Mouse (Mus musculus) layer of hippocampus, adult 9-10 months (tissue): Measurements from ENCODE around the gene Akap2.

ENCODE experiments used
- DNase-seq: peaks from one replicate; pipeline ENCODE4 v3.0.0; 2022; ENCODE audit warnings: low spot score

The Akap2 gene

GRCm38 (mm10) chr4:57701576-57701975, 15.9 kb upstream of the Akap2 start:
- DNase-seq = no peak

GRCm38 (mm10) chr4:57703574-57704470, 13.6 kb upstream of the Akap2 start:
- no peak for DNase-seq

- DNase-seq = no peak
These were observed 12.9 kb upstream of the Akap2 start for GRCm38 (mm10) chr4:57704575-57704974.

GRCm38 (mm10) chr4:57715849-57716248, 1.6 kb upstream of the Akap2 start:
- no peak for DNase-seq

- DNase-seq = no peak
These were observed 722 bp upstream of the Akap2 start for GRCm38 (mm10) chr4:57716735-57717134.

DNA sequence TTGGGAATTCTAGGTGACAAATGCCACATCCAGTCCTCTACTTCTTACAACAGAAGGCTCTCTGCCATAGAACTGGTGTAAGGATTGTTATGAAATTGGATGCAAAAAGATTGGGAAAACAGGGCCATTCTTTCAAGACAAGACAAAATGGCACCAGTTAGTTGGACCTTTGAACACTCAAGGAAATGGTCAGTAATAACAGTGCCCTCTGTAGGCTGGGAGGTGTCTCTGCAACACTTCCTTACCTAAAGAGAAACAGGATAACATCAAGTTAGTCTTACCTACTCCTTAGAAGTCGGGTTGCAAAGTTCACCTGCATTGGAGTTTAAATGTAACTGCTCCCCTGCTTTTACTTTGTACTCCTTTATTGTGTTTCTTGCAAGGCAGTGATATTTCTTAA, 1.9 kb downstream of the Akap2 start:
- DNase-seq = no peak

DNA sequence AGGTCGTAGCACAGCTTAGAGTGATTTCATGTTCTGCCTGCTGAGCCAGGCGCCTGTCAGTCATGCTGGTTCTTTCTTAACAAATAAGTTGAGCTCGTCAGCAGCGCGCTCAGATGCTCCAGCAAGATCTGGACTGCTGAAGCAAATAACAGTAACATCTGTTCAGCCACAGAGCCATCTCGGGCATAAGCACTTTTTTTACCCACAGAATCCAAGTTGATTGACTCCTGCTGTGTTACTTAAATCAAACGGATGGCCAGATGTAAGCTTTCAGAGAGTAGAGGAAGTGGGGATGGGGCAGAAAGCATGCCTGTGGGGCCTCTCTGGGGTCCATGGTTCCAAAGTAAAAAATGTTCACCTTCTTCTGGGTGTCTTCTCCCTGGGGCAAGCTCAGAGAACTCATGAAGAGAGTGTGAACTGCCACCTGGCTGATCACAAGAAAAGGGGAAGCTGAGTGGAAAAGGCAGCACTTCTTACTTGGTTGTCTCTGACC, 3.5 kb downstream of the Akap2 start:
- no peak for DNase-seq

GRCm38 (mm10) chr4:57722296-57722695, 4.8 kb downstream of the Akap2 start:
- DNase-seq = no peak

- no peak for DNase-seq
These were observed 6.2 kb downstream of the Akap2 start for GRCm38 (mm10) chr4:57723659-57724058.

DNA sequence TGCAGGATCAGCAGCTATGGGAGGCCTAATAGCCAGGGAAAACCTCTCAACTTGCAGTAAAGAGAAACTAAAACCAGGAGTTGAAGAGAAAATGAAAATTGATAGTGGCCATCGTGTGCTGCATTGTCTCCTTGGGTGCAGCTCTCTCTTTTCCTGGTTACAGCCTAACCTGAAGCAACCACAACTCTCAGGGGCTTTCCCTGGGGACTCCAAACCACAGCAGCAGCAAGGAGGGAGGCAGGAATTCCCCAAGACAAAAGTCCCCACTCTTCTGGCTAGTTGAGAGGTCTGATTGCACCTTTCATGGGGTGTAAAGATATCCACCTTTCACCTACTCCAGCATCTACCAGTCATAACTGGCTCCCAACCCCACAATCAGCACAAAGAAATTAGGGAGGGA, 8.1 kb downstream of the Akap2 start:
- DNase-seq = no peak

GRCm38 (mm10) chr4:57728611-57729183, 11.2 kb downstream of the Akap2 start:
- no peak for DNase-seq

- DNase-seq = no peak
These were observed 12.6 kb downstream of the Akap2 start for GRCm38 (mm10) chr4:57730047-57730446.

DNA sequence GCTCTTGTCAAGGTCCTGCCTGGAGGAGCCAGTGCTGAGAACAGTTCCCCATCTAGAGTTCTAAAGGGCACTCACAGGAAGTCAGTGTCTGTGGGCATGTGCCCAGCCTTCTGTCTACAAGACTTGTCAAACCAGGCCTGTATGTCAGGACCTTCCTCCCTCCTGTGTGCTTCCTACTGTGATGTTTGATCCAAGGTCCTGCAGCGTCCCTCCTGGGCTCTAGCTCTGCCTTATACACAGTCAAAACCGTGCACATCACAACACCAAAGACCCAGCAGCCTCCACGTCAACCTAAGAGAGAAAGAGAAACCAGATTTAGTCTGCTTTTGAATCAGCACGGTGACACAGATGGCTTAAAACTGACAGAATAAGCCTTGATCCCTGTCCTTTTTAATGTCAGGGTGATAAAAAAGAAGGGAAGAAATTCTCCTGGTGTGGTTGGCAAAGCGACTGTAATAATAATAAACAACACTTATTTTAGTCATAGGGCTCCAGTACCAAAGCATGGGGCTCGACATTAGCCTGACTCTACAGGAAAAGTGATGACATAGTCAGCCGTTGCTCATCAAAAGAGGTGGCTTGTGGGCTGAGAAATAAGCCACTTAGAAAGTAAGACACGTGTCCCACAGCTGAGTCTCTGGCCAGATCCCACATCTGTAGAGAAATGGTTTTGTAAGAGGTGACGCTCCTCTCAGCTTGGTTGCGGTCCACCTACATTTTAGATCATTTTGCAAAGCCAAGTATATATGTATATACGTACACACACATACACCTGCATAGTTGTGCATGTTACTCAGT, 13.5 kb downstream of the Akap2 start:
- no peak for DNase-seq

GRCm38 (mm10) chr4:57732351-57732750, 14.9 kb downstream of the Akap2 start:
- no peak for DNase-seq

DNA sequence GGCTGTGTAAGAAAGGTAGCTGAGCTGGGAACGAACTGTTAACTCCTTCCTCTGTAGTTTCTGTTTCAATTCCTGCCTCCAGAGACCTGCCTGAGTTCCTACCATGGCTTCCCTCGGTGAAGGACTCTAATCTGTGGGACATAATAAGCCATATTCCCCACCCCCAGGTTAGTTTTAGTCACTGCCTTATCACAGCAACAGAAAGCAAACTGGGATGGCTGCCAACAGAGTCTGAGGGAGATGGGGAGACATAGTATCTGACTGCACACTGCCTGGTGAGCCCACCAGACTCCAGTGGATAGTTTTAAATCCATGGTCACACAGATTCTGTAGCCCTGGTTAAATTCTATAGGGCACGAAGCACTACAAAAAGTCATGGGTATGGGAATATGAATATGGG, 16.0 kb downstream of the Akap2 start:
- no peak for DNase-seq

DNA sequence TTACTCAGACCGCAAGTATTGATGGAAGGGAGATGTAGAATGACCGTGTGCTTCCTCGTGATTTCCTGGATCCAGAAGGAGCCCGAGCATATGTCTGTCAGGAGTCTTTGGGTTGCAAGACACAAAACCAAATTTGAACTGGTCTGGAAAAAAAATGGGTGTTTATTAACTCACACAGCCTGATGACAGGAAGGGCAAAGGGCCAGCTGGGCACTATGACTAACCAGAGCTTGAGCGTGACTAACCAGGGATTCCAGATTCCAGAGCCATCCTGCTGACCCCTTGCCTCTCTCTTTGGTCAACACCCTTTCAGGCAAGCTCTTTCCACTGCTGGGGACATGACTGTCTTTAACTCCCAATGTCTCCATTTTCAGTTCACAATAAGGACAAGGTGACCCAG, 18.0 kb downstream of the Akap2 start:
- DNase-seq = no peak

GRCm38 (mm10) chr4:57738856-57739552, 21.5 kb downstream of the Akap2 start:
- DNase-seq = no peak

GRCm38 (mm10) chr4:57743325-57743929, 26.0 kb downstream of the Akap2 start:
- DNase-seq = no peak

- no peak for DNase-seq
These were observed 33.2 kb downstream of the Akap2 start for GRCm38 (mm10) chr4:57750651-57751050.

GRCm38 (mm10) chr4:57751054-57751453, 33.6 kb downstream of the Akap2 start:
- DNase-seq = no peak

- no peak for DNase-seq
These were observed 34.1 kb downstream of the Akap2 start for GRCm38 (mm10) chr4:57751566-57751965.

- no peak for DNase-seq
These were observed 37.6 kb downstream of the Akap2 start for GRCm38 (mm10) chr4:57755085-57755484.
